Mouse (Mus musculus) adrenal gland, postnatal 14 days (tissue): ENCODE measurements around the gene Brsk1. TPM values are rescaled to one million over a fixed set of nuclear protein-coding genes. Genes with fewer than 3 reads are reported as not detected.

Experiments
- total RNA-seq: library from RNA; stranded (reverse); gene quantifications from 2 replicates; pipeline ENCODE4 v1.2.3, GENCODE M21; 2021

Gene Brsk1
- total RNA-seq, 1 experiment from 2014 or later = 6.0 TPM

Other genes with a start within 250 kb of the Brsk1 start
- 26.1 and 31.7 TPM in 2 replicates for gene Rdh13, start 245.0 kb upstream of the Brsk1 start, total RNA-seq
- 5.9 TPM in 2 replicates for gene Eps8l1, start 229.9 kb upstream of the Brsk1 start, total RNA-seq
- gene Ppp1r12c, start 188.9 kb upstream of the Brsk1 start, total RNA-seq = 83.4 and 90.8 TPM in 2 replicates
- 1.1 and 2.0 TPM in 2 replicates for gene Tnnt1, start 174.2 kb upstream of the Brsk1 start, total RNA-seq
- gene Tnni3, start 166.4 kb upstream of the Brsk1 start, total RNA-seq = 0.85 and 3.0 TPM in 2 replicates
- 0.63 and 0.75 TPM in 2 replicates for gene Dnaaf3, start 158.2 kb upstream of the Brsk1 start, total RNA-seq
- 8.2 and 11.6 TPM in 2 replicates for gene Syt5, start 143.1 kb upstream of the Brsk1 start, total RNA-seq
- gene Ptprh, start 86.6 kb upstream of the Brsk1 start, total RNA-seq = not detected in 2 replicates
- gene Tmem86b, start 59.2 kb upstream of the Brsk1 start, total RNA-seq = 8.8 and 16.2 TPM in 2 replicates
- 80.9 and 86.1 TPM in 2 replicates for gene Ppp6r1, start 31.6 kb upstream of the Brsk1 start, total RNA-seq
- 34.0 and 37.9 TPM in 2 replicates for gene Hspbp1, start 5.5 kb upstream of the Brsk1 start, total RNA-seq
- gene Tmem150b, start 34.6 kb downstream of the Brsk1 start, total RNA-seq = 0.30 and 0.79 TPM in 2 replicates
- gene Kmt5c, start 49.5 kb downstream of the Brsk1 start, total RNA-seq = 60.3 and 70.7 TPM in 2 replicates
- 28.1 and 31.3 TPM in 2 replicates for gene Cox6b2, start 62.5 kb downstream of the Brsk1 start, total RNA-seq
- gene Fam71e2, start 80.7 kb downstream of the Brsk1 start, total RNA-seq = not detected in 2 replicates
- gene Il11, start 92.3 kb downstream of the Brsk1 start, total RNA-seq = not detected in 2 replicates
- gene Tmem190, start 92.3 kb downstream of the Brsk1 start, total RNA-seq = not detected in 2 replicates
- 10.2 and 11.7 TPM in 2 replicates for gene Tmem238, start 99.1 kb downstream of the Brsk1 start, total RNA-seq
- 1,145 and 1,281 TPM in 2 replicates for gene Rpl28, start 102.3 kb downstream of the Brsk1 start, total RNA-seq
- 140 and 146 TPM in 2 replicates for gene Ube2s, start 122.0 kb downstream of the Brsk1 start, total RNA-seq
- gene Shisa7, start 154.1 kb downstream of the Brsk1 start, total RNA-seq = 2.2 and 2.9 TPM in 2 replicates
- 8.6 and 12.5 TPM in 2 replicates for gene Isoc2b, start 179.7 kb downstream of the Brsk1 start, total RNA-seq
- gene Isoc2a, start 186.5 kb downstream of the Brsk1 start, total RNA-seq = 55.7 and 67.9 TPM in 2 replicates
- gene Gm36210, start 215.9 kb downstream of the Brsk1 start, total RNA-seq = 0.26 TPM in 1 of 2 replicates, not detected in the other
- gene Zfp628, start 224.6 kb downstream of the Brsk1 start, total RNA-seq = 13.7 and 16.2 TPM in 2 replicates
- gene Nat14, start 231.4 kb downstream of the Brsk1 start, total RNA-seq = 6.6 and 8.1 TPM in 2 replicates
- 3.9 and 5.0 TPM in 2 replicates for gene Ssc5d, start 235.2 kb downstream of the Brsk1 start, total RNA-seq